Mouse (Mus musculus) embryonic facial prominence, embryonic 14.5 days (tissue): Measurements from ENCODE around the gene Gstp3. TPM values are rescaled to one million over a fixed set of nuclear protein-coding genes. Genes with fewer than 3 reads are reported as not detected.
"Not testable (repeated sequence)": the region's sequence is repeated elsewhere in the genome, so short reads cannot be mapped to it uniquely, and the experiment has no call there.

Experiments used
- ATAC-seq: fragments of 200-750 bp; cut with Nextera tagmentation; 2 replicates; pipeline ENCODE4 v1.8.0; 2017; ENCODE audit warnings: low read depth, moderate number of reproducible peaks, moderate TSS enrichment
- DNase-seq: peaks from one replicate; pipeline ENCODE4 v3.0.0-alpha.2; 2015; ENCODE audit warnings: low spot score
- H3K27ac ChIP-seq: fragments of 300-500 bp; sonication (generic); replicated peaks from 2 replicates; pipeline ENCODE4 v1.5.1; 2014; ENCODE audit warnings: low read depth, mild to moderate bottlenecking, low read length, moderate library complexity
- H3K27me3 ChIP-seq: fragments of 300-500 bp; sonication (generic); replicated peaks from 2 replicates; pipeline ENCODE4 v1.6.1; 2014; ENCODE audit warnings: low read length; ENCODE audit not compliant: control insufficient read depth, insufficient read depth
- H3K36me3 ChIP-seq: fragments of 300-500 bp; sonication (generic); 2 replicates; pipeline ENCODE4 v1.6.1; 2014; ENCODE audit warnings: low read length, mixed read lengths; ENCODE audit not compliant: control insufficient read depth, insufficient read depth
- H3K4me1 ChIP-seq: fragments of 300-500 bp; sonication (generic); 2 replicates; pipeline ENCODE4 v1.6.1; 2014; ENCODE audit warnings: antibody characterized with exemption, low read length; ENCODE audit not compliant: control insufficient read depth, insufficient read depth
- H3K4me2 ChIP-seq: fragments of 300-500 bp; sonication (generic); 2 replicates; pipeline ENCODE4 v1.6.1; 2014; ENCODE audit warnings: low read depth, mild to moderate bottlenecking, low read length, moderate library complexity, mixed read lengths
- H3K4me3 ChIP-seq: fragments of 300-500 bp; sonication (generic); 2 replicates; pipeline ENCODE4 v1.5.1; 2014; ENCODE audit warnings: low read depth, mild to moderate bottlenecking, low read length
- H3K9ac ChIP-seq: fragments of 300-500 bp; sonication (generic); 2 replicates; pipeline ENCODE4 v1.6.1; 2014; ENCODE audit warnings: low read depth, mild to moderate bottlenecking, low read length, moderate library complexity, mixed read lengths
- H3K9me3 ChIP-seq: fragments of 300-500 bp; sonication (generic); 2 replicates; pipeline ENCODE4 v1.6.1; 2016; ENCODE audit warnings: low read length; ENCODE audit not compliant: control insufficient read depth
- WGBS: fragments of 180-500 bp; shearing (Covaris S2); extraction: QIAGEN DNeasy Blood & Tissue Kit; methylation state at CpG from one replicate; pipeline ENCODE4 v1.1.7; 2014; 5-methylcytosine and 5-hydroxymethylcytosine counted together
- polyA plus RNA-seq: library from polyadenylated mRNA; unstranded; fragments of >200 nt; fragmentation: Nextera tagmentation; extraction: Ambion mirVana; gene quantifications from 2 replicates; pipeline ENCODE4 v1.2.1, GENCODE M21; 2014

The Gstp3 gene
- polyA plus RNA-seq, 1 experiment from 2014 or later, result 0.35 TPM

- Histone ChIP-seq H3K4me2 (peak within 1 kb of the TSS; percentile 41), H3K36me3 (no peaks in the 10 kb centered on the region), H3K9me3 (no peaks in the 10 kb centered on the region), H3K9ac (no peak within 1 kb of the TSS), H3K27me3 (no peaks in the 10 kb centered on the region), H3K4me3 (0 out of 2 replicates have a peak within 1 kb of the TSS, but pooled peaks have one; percentile 11), H3K4me1 (no peaks in the 10 kb centered on the region; the same call in 1 of the 2 replicates), H3K27ac (peak within 1 kb of the TSS; percentile 44; the same call in 1 of the 2 replicates)
- 44% methylated on average over 16 of the region's 16 CpGs for whole genome bisulfite sequencing
- DNase-seq (peak; percentile 90), ATAC-seq (peak; percentile 55; the same call in 1 of the 2 replicates)
These were observed 13.2 kb downstream of the Gstp3 start, which contains the start of gene Gstp2 for GRCm38 (mm10) chr19:4045966-4046865. Gene Gstp2, minus strand, starts transcription at chr19:4046023.

DNA sequence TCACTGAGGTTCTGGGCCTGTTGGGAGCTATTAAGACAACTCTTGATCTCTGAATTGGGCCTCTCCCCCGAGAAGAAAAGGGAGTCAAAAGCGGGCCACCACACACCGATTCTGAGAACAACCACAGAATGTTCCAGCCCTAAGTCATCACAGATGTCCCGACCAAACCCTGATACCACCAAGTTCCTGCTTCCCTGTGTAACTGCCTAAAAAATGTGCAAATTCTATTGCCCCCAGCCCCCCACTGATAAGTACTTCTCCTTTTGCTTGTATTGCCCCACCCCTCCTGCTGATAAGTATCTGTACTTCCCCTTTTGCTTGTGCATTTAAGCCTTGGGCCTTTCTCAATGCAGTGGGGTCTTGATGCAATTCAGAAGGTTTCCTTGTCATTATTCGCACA lies 15.3 kb downstream of the Gstp3 start:
- H3K4me2 ChIP-seq, H3K27ac ChIP-seq, H3K4me1 ChIP-seq, H3K27me3 ChIP-seq, ATAC-seq, H3K4me3 ChIP-seq, H3K9ac ChIP-seq, DNase-seq, H3K9me3 ChIP-seq, H3K36me3 ChIP-seq: not testable (repeated sequence)
- 79% methylated on average over 5 of the region's 5 CpGs for WGBS

GRCm38 (mm10) chr19:4042124-4042523 lies 17.2 kb downstream of the Gstp3 start:
- no peak for DNase-seq
- ATAC-seq, result no peak
- Histone ChIP-seq H3K4me3 (no peak overlapping the region), H3K27ac (no peak overlapping the region), H3K4me2 (no peak overlapping the region), H3K9me3 (no peaks in the 10 kb centered on the region), H3K27me3 (no peaks in the 10 kb centered on the region), H3K36me3 (no peaks in the 10 kb centered on the region), H3K4me1 (peaks cover 4% of the 10 kb centered on the region; the same call in 1 of the 2 replicates), H3K9ac (no peak overlapping the region)
- 69% methylated on average over 14 of the region's 14 CpGs for WGBS

DNA sequence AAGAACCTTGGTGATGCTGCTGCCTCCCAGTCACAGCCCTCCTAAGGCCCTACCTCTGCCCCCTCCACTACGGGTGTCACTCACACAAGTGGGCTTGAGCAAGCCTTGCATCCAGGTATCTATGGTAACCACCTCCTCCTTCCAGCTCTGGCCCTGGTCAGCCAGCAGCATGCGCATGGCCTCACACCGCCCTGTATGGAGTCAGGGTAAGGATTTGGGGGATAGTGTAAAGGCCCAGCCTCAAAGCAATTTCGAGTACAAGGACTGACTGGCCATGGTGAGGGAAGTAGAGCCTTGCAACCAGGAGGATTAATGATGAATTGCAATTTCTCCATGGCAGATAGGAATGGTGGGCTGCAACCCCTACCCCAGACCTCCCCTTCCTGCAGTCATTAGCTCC lies 17.9 kb downstream of the Gstp3 start:
- H3K9me3 ChIP-seq, DNase-seq, H3K36me3 ChIP-seq, H3K9ac ChIP-seq, ATAC-seq, H3K4me3 ChIP-seq, H3K27ac ChIP-seq, H3K4me2 ChIP-seq, H3K27me3 ChIP-seq, H3K4me1 ChIP-seq: not testable (repeated sequence)
- 83% methylated on average over 3 of the region's 4 CpGs for WGBS

DNA sequence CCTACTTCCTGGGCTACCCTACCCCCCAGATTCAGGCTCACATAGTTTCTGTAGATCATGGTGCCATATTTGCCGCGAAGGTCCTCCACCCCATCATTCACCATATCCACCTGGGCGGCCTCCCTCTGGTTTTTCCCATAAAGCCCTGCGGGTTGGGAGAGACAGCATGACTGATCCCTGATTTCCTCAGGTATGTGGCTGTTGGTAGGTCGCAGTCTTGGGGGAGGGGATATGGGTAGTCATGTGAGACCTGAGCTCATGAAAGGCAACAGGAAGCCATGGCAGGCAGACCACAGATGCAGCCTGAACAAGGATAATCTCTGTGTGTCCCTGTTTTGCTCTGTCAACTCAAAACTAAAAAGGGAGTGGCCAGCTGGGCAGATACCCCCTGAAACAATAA lies 18.4 kb downstream of the Gstp3 start:
- 79% methylated on average over 5 of the region's 5 CpGs for WGBS
- not testable (repeated sequence) for H3K9me3 ChIP-seq, H3K9ac ChIP-seq, H3K4me3 ChIP-seq, DNase-seq, H3K4me1 ChIP-seq, H3K27ac ChIP-seq, H3K27me3 ChIP-seq, ATAC-seq, H3K36me3 ChIP-seq, H3K4me2 ChIP-seq

DNA sequence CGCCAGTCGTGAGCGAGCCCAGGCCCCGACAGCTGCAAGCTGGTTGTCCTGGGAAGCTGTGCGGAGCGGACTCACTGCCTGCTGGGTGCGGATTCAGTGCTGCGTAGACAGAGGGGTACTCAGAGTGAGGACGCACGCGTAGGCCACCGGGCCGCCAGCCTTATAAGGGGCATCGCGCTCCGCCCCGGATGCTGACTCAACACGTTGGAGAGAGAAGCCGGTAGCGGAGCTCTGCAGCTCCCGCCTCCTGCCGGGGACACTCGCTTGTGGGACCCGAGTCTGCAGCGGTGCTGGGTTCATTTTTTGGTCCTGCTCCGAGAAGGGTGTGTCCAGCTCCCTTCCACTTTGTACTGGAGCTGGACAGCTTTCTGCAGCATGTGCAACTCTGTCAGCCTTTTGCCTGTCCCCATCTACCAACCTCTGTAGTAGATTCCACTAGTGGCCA lies 21.6 kb downstream of the Gstp3 start, which contains the start of gene Gstp1:
TSS of gene Gstp1 (minus strand) at position 198 of the 445 bp plus-strand sequence.
- peak within 1 kb of the TSS; percentile 81 for H3K27ac ChIP-seq
- H3K4me3 ChIP-seq, result peak within 1 kb of the TSS; percentile 65
- H3K4me2 ChIP-seq, result peak within 1 kb of the TSS; percentile 58
- no peaks in the 10 kb centered on the region for H3K9me3 ChIP-seq
- H3K27me3 ChIP-seq, result no peaks in the 10 kb centered on the region
- H3K9ac ChIP-seq, result peak within 1 kb of the TSS; percentile 82
- peak; percentile 95 for ATAC-seq
- H3K4me1 ChIP-seq, result 0 out of 2 replicates have a peak, but pooled peaks cover 4% of the 10 kb centered on the region
- peak; percentile 94 for DNase-seq
- no peaks in the 10 kb centered on the region for H3K36me3 ChIP-seq
- WGBS, result 0% methylated on average over 7 of the region's 26 CpGs

DNA sequence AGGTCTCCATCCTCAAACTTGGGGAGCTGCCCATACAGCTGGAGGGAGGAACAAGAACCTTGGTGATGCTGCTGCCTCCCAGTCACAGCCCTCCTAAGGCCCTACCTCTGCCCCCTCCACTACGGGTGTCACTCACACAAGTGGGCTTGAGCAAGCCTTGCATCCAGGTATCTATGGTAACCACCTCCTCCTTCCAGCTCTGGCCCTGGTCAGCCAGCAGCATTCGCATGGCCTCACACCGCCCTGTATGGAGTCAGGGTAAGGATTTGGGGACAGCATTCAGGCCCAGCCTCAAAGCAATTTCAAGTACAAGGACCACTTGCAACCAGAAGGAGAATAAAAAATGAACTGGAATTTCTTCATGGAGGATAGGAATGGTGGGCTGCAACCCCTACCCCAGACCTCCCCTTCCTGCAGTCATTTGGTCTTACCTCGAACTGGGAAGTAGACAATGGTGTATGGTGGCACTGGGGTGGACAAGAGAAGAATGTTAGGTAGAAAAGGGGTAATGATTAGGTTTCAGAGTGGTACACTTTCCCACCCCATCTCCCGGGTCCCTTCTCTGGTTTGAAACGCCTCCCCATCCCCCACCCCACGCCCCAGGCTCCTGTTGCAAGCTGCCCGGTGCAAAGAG lies 22.1 kb downstream of the Gstp3 start:
- H3K9me3 ChIP-seq, H3K27me3 ChIP-seq, H3K36me3 ChIP-seq, H3K4me1 ChIP-seq, DNase-seq: not testable (repeated sequence)
- Histone ChIP-seq H3K4me3 (peak overlapping the region; percentile 65), H3K27ac (peak overlapping the region; percentile 81), H3K4me2 (peak overlapping the region; percentile 58), H3K9ac (peak overlapping the region; percentile 82)
- peak; percentile 7; the same call in 1 of the 2 replicates for ATAC-seq
- WGBS, result 26% methylated on average over 7 of the region's 8 CpGs

GRCm38 (mm10) chr19:4036327-4037045 lies 22.9 kb downstream of the Gstp3 start:
- Histone ChIP-seq H3K4me2 (peak overlapping the region; percentile 36), H3K9ac (no peak overlapping the region), H3K4me1 (0 out of 2 replicates have a peak, but pooled peaks cover 4% of the 10 kb centered on the region), H3K27ac (no peak overlapping the region), H3K36me3 (no peaks in the 10 kb centered on the region), H3K27me3 (no peaks in the 10 kb centered on the region), H3K4me3 (no peak overlapping the region), H3K9me3 (no peaks in the 10 kb centered on the region)
- 69% methylated on average over 12 of the region's 12 CpGs for WGBS
- no peak for DNase-seq
- ATAC-seq, result no peak
